Mouse (Mus musculus) liver, postnatal 0 days (tissue): ENCODE measurements around the gene Ccdc163. TPM values are rescaled to one million over a fixed set of nuclear protein-coding genes. Genes with fewer than 3 reads are reported as not detected.
A peak's percentile ranks its signal among the peaks of the same experiment; 100 is the strongest.

Experiments used
- ATAC-seq: fragments of 200-750 bp; cut with Nextera tagmentation; 2 replicates; pipeline ENCODE4 v1.8.0; 2017; ENCODE audit warnings: mild to moderate bottlenecking, moderate library complexity
- DNase-seq: peaks from one replicate; pipeline ENCODE4 v3.0.0-alpha.2; 2016
- H3K27ac ChIP-seq: fragments of 300-500 bp; sonication (generic); 2 replicates; pipeline ENCODE4 v1.5.1; 2014; ENCODE audit warnings: antibody characterized with exemption, moderate library complexity, mild to moderate bottlenecking, low read depth
- H3K27me3 ChIP-seq: fragments of 300-500 bp; sonication (generic); 2 replicates; pipeline ENCODE4 v1.6.1; 2014; ENCODE audit warnings: low read length, control low read depth, mixed read lengths; ENCODE audit not compliant: insufficient read depth
- H3K36me3 ChIP-seq: fragments of 300-500 bp; sonication (generic); replicated peaks from 2 replicates; pipeline ENCODE4 v1.6.1; 2014; ENCODE audit warnings: mild to moderate bottlenecking, control low read depth, low read length, moderate library complexity, mixed read lengths; ENCODE audit not compliant: insufficient read depth
- H3K4me1 ChIP-seq: fragments of 300-500 bp; sonication (generic); 2 replicates; pipeline ENCODE4 v1.6.1; 2014; ENCODE audit warnings: antibody characterized with exemption, mild to moderate bottlenecking, control low read depth; ENCODE audit not compliant: insufficient read depth
- H3K4me2 ChIP-seq: fragments of 300-500 bp; sonication (generic); 2 replicates; pipeline ENCODE4 v1.6.1; 2014; ENCODE audit warnings: low read depth, mild to moderate bottlenecking, low read length, moderate library complexity, mixed read lengths
- H3K4me3 ChIP-seq: fragments of 300-500 bp; sonication (generic); 2 replicates; pipeline ENCODE4 v1.5.1; 2014; ENCODE audit warnings: low read depth, low read length
- H3K9ac ChIP-seq: fragments of 300-500 bp; sonication (generic); replicated peaks from 2 replicates; pipeline ENCODE4 v1.6.1; 2014; ENCODE audit warnings: mild to moderate bottlenecking, moderate library complexity
- H3K9me3 ChIP-seq: fragments of 300-500 bp; sonication (generic); 2 replicates; pipeline ENCODE4 v1.6.1; 2016; ENCODE audit warnings: mild to moderate bottlenecking, control low read depth, low read length, mixed read lengths
- CTCF ChIP-seq: sonication (generic); IDR thresholded peaks from 2 replicates; pipeline ENCODE4 v1.5.1; 2016; ENCODE audit warnings: antibody characterized with exemption, low read depth
- EP300 ChIP-seq: IDR thresholded peaks from 2 replicates; pipeline ENCODE4 v1.6.1; 2016; ENCODE audit warnings: antibody characterized with exemption, low read depth, mild to moderate bottlenecking
- WGBS: fragments of 180-500 bp; shearing (Covaris S2); extraction: QIAGEN DNeasy Blood & Tissue Kit; methylation state at CpG from one replicate; pipeline ENCODE4 v1.1.7; 2014; ENCODE audit not compliant: insufficient replicate concordance; 5-methylcytosine and 5-hydroxymethylcytosine counted together
- polyA plus RNA-seq: library from polyadenylated mRNA; unstranded; fragments of >200 nt; fragmentation: Nextera tagmentation; extraction: Ambion mirVana; gene quantifications from 2 replicates; pipeline ENCODE4 v1.2.1, GENCODE M21; 2015

The Ccdc163 gene
- polyA plus RNA-seq, 1 experiment from 2014 or later, result 6.1 TPM

DNA sequence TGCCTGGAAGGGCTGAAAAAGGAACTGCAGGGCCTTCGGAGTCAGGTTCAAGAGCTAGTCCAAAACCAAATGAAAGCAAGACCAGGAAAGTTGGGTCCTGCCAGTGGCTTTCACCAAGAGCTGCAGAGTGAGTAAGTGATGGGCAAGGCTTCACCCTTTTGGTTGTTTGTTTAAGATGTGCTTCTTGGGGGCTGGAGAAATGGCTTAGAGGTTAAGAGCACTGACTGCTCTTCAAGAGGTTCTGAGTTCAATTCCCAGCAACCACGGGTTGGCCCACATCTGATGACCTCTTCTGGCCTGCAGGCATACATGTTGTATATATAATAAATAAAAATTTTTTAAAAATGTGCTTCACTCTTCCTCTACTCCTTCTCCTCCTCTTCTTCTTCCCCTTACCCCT lies 1.8 kb downstream of the Ccdc163 start:
- ATAC-seq, result no peak
- no peaks in the 10 kb centered on the region for H3K9me3 ChIP-seq
- no peak overlapping the region for H3K27ac ChIP-seq
- H3K36me3 ChIP-seq, result peaks cover 2% of the 10 kb centered on the region; the same call in 1 of the 2 replicates
- no peak for TF ChIP-seq CTCF
- TF ChIP-seq EP300, result no peak
- no peak overlapping the region for H3K4me3 ChIP-seq
- no peak overlapping the region for H3K4me2 ChIP-seq
- DNase-seq, result no peak
- peaks cover 14% of the 10 kb centered on the region for H3K4me1 ChIP-seq
- H3K27me3 ChIP-seq, result no peaks in the 10 kb centered on the region
- H3K9ac ChIP-seq, result no peak overlapping the region
- WGBS, result 78% methylated on average over 2 of the region's 2 CpGs

DNA sequence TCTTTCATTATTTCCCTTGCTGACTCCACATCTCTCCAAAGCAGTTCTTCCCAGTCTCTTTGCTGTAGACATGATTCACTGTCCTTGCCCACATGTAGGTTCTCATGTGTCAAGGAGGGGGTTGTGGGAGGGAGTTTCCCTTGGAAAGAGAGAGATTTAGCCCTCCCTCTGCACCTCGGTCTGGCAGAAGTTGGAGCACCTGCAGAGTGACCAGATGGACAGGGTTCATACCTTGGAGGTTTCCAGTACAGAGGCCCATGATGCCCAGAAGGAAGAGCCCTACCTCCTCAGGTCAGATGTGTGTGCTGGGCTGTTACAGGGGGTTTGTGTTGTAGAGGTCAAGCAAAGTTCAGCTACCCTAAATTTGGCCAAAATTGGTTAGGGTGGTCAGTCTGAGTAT lies 4.2 kb downstream of the Ccdc163 start:
- Histone ChIP-seq H3K4me3 (no peak overlapping the region), H3K27me3 (no peaks in the 10 kb centered on the region), H3K9ac (no peak overlapping the region), H3K4me2 (no peak overlapping the region), H3K4me1 (peaks cover 8% of the 10 kb centered on the region), H3K9me3 (no peaks in the 10 kb centered on the region), H3K36me3 (peaks cover 5% of the 10 kb centered on the region; the same call in 1 of the 2 replicates), H3K27ac (no peak overlapping the region)
- no peak for TF ChIP-seq CTCF
- no peak for TF ChIP-seq EP300
- 71% methylated on average over 1 of the region's 1 CpGs for WGBS
- DNase-seq, result no peak
- ATAC-seq, result no peak

- TF ChIP-seq CTCF, result peak; percentile 88
- no peak for TF ChIP-seq EP300
- ATAC-seq, result no peak
Observed at GRCm38 (mm10) chr4:116719396-116719795, 11.1 kb downstream of the Ccdc163 start.

DNA sequence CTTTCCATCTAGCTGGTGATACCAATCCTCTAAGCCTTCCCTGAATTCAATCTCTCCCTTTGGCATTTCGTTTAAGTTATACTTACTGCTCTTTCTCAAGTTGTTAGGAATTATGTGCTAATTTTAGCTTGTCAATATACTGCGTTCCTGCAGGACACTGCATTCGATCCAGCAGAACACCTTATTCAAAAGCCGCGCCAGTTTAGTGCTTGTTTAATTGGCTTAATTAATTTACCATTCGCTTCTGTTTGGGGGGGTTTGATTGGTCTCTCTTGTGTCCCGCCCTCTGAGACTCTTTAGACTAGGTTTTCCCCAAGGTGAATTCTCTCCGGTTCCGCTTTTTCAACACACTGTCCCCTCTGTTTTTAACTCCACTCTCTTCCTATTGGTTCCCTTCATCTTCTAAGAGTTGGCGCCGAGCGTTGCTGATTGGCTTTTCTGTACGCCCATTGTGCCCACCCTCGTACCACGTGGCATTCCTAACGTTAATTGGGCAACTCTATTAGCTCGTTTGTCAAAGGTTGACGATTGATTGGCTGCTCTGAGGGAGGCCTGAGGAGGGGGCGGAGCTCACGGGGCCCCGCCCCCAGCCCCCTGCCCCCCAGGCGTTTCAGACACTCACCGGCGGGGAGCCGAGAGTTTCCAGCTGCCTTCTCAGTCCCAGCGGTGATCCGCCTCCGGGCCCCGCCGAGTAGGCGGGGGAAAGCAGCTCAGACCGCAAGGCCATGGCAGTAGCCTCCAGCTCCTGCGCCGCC lies 12.2 kb downstream of the Ccdc163 start, which contains the start of gene Tesk2:
Gene Tesk2 (plus strand): TSS at position 606 of the 755 bp plus-strand sequence.
- peak; percentile 95 for ATAC-seq

More at GRCm38 (mm10) chr4:116719396-116719795, 11.1 kb downstream of the Ccdc163 start:
- peak; percentile 70 for DNase-seq
- Histone ChIP-seq H3K4me3 (no peak overlapping the region), H3K9ac (no peak overlapping the region), H3K27me3 (no peaks in the 10 kb centered on the region), H3K4me1 (peaks cover 21% of the 10 kb centered on the region), H3K9me3 (no peaks in the 10 kb centered on the region), H3K4me2 (no peak overlapping the region), H3K27ac (no peak overlapping the region), H3K36me3 (peaks cover 5% of the 10 kb centered on the region; the same call in 1 of the 2 replicates)
- WGBS, result 15% methylated on average over 3 of the region's 3 CpGs

GRCm38 (mm10) chr4:116721098-116721628 lies 12.9 kb downstream of the Ccdc163 start:
- peak; percentile 49 for ATAC-seq
- Histone ChIP-seq H3K4me2 (peak overlapping the region; percentile 96), H3K9ac (peak overlapping the region; percentile 91), H3K27ac (peak overlapping the region; percentile 96), H3K4me1 (peaks cover 21% of the 10 kb centered on the region), H3K4me3 (peak overlapping the region; percentile 91), H3K27me3 (no peaks in the 10 kb centered on the region), H3K9me3 (no peaks in the 10 kb centered on the region), H3K36me3 (no peaks in the 10 kb centered on the region; the same call in 1 of the 2 replicates)
- WGBS, result under 1% methylated on average over 29 of the region's 29 CpGs
- no peak for TF ChIP-seq EP300
- DNase-seq, result no peak

More for the DNA sequence above, 12.2 kb downstream of the Ccdc163 start, which contains the start of gene Tesk2:
- Histone ChIP-seq H3K9me3 (no peaks in the 10 kb centered on the region), H3K9ac (peak within 1 kb of the TSS; percentile 91), H3K4me2 (peak within 1 kb of the TSS; percentile 96), H3K4me3 (peak within 1 kb of the TSS; percentile 91), H3K27me3 (no peaks in the 10 kb centered on the region), H3K36me3 (no peaks in the 10 kb centered on the region; the same call in 1 of the 2 replicates), H3K4me1 (peaks cover 21% of the 10 kb centered on the region), H3K27ac (peak within 1 kb of the TSS; percentile 96)
- peak; percentile 93 for DNase-seq
- TF ChIP-seq CTCF (no peak), EP300 (no peak)
- WGBS, result under 1% methylated on average over 34 of the region's 34 CpGs

- Histone ChIP-seq H3K36me3 (no peaks in the 10 kb centered on the region), H3K4me2 (peak overlapping the region; percentile 96), H3K4me1 (peaks cover 23% of the 10 kb centered on the region), H3K9ac (peak overlapping the region; percentile 91; the same call in 1 of the 2 replicates), H3K27me3 (no peaks in the 10 kb centered on the region), H3K4me3 (peak overlapping the region; percentile 91), H3K27ac (0 out of 2 replicates have a peak overlapping the region, but pooled peaks have one; percentile 19), H3K9me3 (no peaks in the 10 kb centered on the region)
- no peak for TF ChIP-seq CTCF
- no peak for TF ChIP-seq EP300
- ATAC-seq (no peak), DNase-seq (no peak)
- 51% methylated on average over 7 of the region's 7 CpGs for WGBS
Observed at GRCm38 (mm10) chr4:116722230-116722629, 13.9 kb downstream of the Ccdc163 start.
